Mouse (Mus musculus) embryonic stem cell, embryonic (primary cell): ENCODE results near the gene Dennd6b.

Experiments
- CTCF ChIA-PET, 4 experiments: fragments of 300-600 bp in 2 of 4; fragments of 350-600 bp in 2 of 4; sonication (Branson Sonifier 250); formaldehyde crosslinking; loops; one replicate each; lab custom pipeline; 2022; ENCODE audit warnings: inconsistent platforms in 2 of 4; lab: Charles Lee
- POLR2A ChIA-PET, 4 experiments: fragments of 300-600 bp in 2 of 4; fragments of 350-600 bp in 2 of 4; sonication (Branson Sonifier 250); formaldehyde crosslinking; loops; one replicate each; lab custom pipeline; 2022; ENCODE audit warnings: antibody characterized with exemption in 4 of 4, inconsistent platforms in 1 of 4; lab: Charles Lee

Gene Dennd6b

GRCm38 (mm10) chr15:89140048-89140658 lies 56.1 kb downstream of the Dennd6b start:
- POLR2A ChIA-PET: interaction anchor here (0.5 to 2.5 kb wide), 18 partner anchors 9 to 389 kb away, joined by 3 to 16 read pairs (median 4); partner anchors contain the start of genes Mapk11 (in 3 of the 4), Tubgcp6 (in 2 of the 4), Hdac10 (in 1 of the 4) and Pim3 (in 1 of the 4)
- CTCF ChIA-PET: interaction anchor here (0.6 to 3.1 kb wide), 9 partner anchors 10 to 311 kb away, joined by 3 to 22 read pairs (median 3); partner anchors contain the start of gene Hdac10 (in 3 of the 4)

GRCm38 (mm10) chr15:89138531-89138930 lies 57.8 kb downstream of the Dennd6b start:
- POLR2A ChIA-PET: interaction anchor here in 2 of 4 experiments (0.6 to 1.6 kb wide), 4 partner anchors 9 to 238 kb away, joined by 3 to 6 read pairs (median 4); partner anchors contain the start of genes Hdac10 (in 2 of the 2) and Tymp (in 1 of the 2)

GRCm38 (mm10) chr15:89138046-89138405 lies 58.3 kb downstream of the Dennd6b start:
- POLR2A ChIA-PET: interaction anchor here in 3 of 4 experiments (0.8 to 1.6 kb wide), 3 partner anchors 9 to 28 kb away, joined by 3 to 6 read pairs (median 6); partner anchors contain the start of gene Hdac10 (in 2 of the 3)

More at GRCm38 (mm10) chr15:89138531-89138930, 57.8 kb downstream of the Dennd6b start:
- CTCF ChIA-PET: interaction anchor here in 2 of 4 experiments (1.0 to 1.6 kb wide), 2 partner anchors 10 kb away, joined by 3 to 7 read pairs; partner anchors contain the start of gene Hdac10 (in 2 of the 2)

GRCm38 (mm10) chr15:89137378-89138045 lies 58.8 kb downstream of the Dennd6b start:
- ChIA-PET CTCF (interaction anchor here in 1 of 4 experiments (1.6 kb wide), 1 partner anchor 9 kb away, joined by 7 read pairs; the partner anchor contains the start of gene Hdac10), POLR2A (interaction anchor here in 2 of 4 experiments (0.6 to 1.6 kb wide), 4 partner anchors 9 to 270 kb away, joined by 3 to 10 read pairs (median 5); partner anchors contain the start of gene Hdac10 (in 2 of the 2))

More at GRCm38 (mm10) chr15:89138046-89138405, 58.3 kb downstream of the Dennd6b start:
- CTCF ChIA-PET: interaction anchor here in 1 of 4 experiments (1.6 kb wide), 1 partner anchor 10 kb away, joined by 7 read pairs; the partner anchor contains the start of gene Hdac10

- CTCF ChIA-PET: no interaction called here
- POLR2A ChIA-PET: interaction anchor here in 1 of 4 experiments (1.6 to 1.9 kb wide), 2 partner anchors 8 to 13 kb away, joined by 4 to 5 read pairs; partner anchors contain the start of gene Hdac10
Measured at GRCm38 (mm10) chr15:89136461-89137155, 59.7 kb downstream of the Dennd6b start.
